Mouse (Mus musculus) gastrocnemius, postnatal 36 days (tissue): Measurements from ENCODE around the gene Usp48. TPM values are rescaled to one million over a fixed set of nuclear protein-coding genes. Genes with fewer than 3 reads are reported as not detected.

Source experiments
- DNase-seq, 2 experiments: peaks; one replicate each; pipeline ENCODE4 v3.0.0; 2022
- intact Hi-C: fragments of 180-260 bp; cut with DNase I; formaldehyde crosslinking; loops from one replicate; pipeline ENCODE4 v1.15.1; 2025
- total RNA-seq, 2 experiments: library from RNA; stranded (reverse); gene quantifications; 2 replicates each; pipeline ENCODE4 v1.2.3; 2021

The Usp48 gene
- total RNA-seq, 2 experiments from 2014 or later, result 23.3 to 25.9 TPM

GRCm38 (mm10) chr4:137707216-137707990 lies 113.8 kb downstream of the Usp48 start:
- intact Hi-C loops, result no loop called here

More at GRCm38 (mm10) chr4:137707216-137707990, 113.8 kb downstream of the Usp48 start:
- DNase-seq, result peak; percentile 79 to 84

Other genes starting within 250 kb of the Usp48 start
- 100 to 1,000 TPM; 158 to 176 TPM for gene Cdc42, start 236.0 kb upstream of the Usp48 start, total RNA-seq
- gene Cela3a, start 184.0 kb upstream of the Usp48 start, total RNA-seq, result not detected
- gene Cela3b, start 163.2 kb upstream of the Usp48 start, total RNA-seq, result not detected
- gene 1700013G24Rik, start 140.5 kb upstream of the Usp48 start, total RNA-seq, result not detected
- gene Hspg2, start 125.0 kb upstream of the Usp48 start, total RNA-seq, result 10 to 100 TPM; 84.4 to 94.7 TPM
- gene Ldlrad2, start 19.2 kb upstream of the Usp48 start, total RNA-seq, result not detected
- gene Rap1gap, start 71.0 kb downstream of the Usp48 start, total RNA-seq, result 10 to 100 TPM in 1 of 2 experiments, 1 to 10 TPM in 1; 5.4 to 10.7 TPM
- gene Alpl, start 202.6 kb downstream of the Usp48 start, total RNA-seq, result 10 to 100 TPM; 14.1 to 15.9 TPM